Mouse (Mus musculus) liver, adult 2 months (tissue): Measurements from ENCODE around the gene Psmd2.

Experiments used
- CTCF ChIP-seq: fragments of 200-500 bp; IDR thresholded peaks from 2 replicates; pipeline ENCODE4 v1.5.1; 2011; ENCODE audit warnings: low read depth, low read length, control low read depth
- POLR2A ChIP-seq: fragments of 200-500 bp; IDR thresholded peaks from 2 replicates; pipeline ENCODE4 v1.6.1; 2011; ENCODE audit warnings: low read length, control low read depth; ENCODE audit not compliant: insufficient read depth; ENCODE audit errors: extremely low read depth

DNA sequence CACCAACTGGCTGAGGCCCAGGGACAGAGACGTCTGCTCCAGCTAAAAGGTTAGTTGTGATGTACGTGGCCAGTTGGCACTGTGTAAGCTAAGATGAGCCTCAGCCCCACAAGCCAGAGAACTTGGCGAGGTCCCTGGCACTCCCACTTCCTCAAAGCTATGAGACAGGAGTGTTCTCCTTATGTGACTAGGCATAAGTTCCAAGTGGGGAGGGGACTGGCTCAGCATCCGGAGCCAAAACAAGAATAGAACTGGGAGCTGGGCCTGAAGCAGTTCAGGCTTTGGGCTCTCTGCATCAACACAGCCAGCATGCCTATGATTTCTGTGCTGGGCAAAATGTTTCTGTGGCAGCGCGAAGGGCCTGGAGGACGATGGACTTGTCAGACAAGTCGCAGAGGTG lies 43.3 kb downstream of the Psmd2 start:
- TF ChIP-seq POLR2A (no peak), CTCF (no peak)
